Mouse (Mus musculus): ENCODE data around the gene Fpgs.
A peak's percentile ranks its signal among the peaks of the same experiment; 100 is the strongest.

Gene Fpgs

DNA sequence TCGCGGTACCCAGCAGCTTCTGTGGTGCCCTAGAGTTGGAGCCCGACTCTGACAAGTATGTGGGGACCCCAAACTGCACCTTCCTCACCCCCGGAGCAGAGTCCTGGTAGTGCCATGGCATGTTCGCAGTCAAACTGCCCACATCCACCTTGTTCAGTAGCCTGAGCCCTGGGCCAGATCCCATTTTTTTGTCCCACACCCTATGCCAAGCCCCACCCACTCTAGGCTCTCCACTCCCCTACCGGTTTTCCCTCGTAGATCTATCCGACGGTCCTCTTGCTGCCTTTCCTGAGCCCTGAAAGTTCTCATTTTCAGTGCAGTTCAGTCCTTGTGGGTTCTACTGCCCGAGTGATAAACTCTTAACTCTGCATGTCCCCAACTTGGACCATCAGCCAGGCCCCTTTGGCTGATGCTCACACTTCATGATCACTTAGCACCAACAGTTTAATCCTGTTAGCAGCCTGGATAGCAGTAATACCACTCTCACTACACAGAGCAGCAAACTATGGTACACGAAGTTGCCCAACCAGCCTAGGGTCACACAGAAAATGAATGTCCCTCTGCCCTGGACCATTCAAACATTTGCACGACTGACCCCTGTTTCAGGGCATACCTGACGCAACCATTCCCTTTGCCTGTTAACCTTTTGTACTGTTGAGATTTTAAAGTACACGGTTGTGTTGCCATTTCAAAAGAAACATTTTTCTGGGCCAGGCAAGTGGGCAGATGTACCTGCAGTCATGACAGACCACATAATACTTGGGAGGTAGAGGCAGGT, 2.8 kb downstream of the Fpgs start:
- DNase-seq (ENCODE audit: low spot score in 2 of 2): no peak

DNA sequence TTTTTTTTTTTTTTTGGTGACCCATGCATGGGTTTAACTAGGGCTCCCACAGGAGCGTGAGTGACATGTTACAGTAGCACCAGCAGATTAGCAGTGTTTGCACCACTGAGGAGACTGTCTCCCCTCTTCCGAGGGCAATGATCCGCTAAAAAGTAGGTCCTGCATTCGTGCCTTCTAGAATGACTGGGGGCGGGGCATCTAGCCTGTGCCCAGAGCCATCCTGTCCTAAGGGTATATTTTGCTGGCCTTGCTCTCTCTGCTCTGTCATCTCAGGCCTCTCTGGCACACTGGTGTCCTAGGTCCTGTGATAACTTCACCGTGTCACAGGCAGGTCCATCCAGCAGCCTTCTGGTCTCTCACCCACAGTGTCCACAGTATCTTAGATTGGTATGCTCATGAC, 4.3 kb downstream of the Fpgs start:
- no peak for DNase-seq (ENCODE audit: low spot score in 2 of 2)

DNA sequence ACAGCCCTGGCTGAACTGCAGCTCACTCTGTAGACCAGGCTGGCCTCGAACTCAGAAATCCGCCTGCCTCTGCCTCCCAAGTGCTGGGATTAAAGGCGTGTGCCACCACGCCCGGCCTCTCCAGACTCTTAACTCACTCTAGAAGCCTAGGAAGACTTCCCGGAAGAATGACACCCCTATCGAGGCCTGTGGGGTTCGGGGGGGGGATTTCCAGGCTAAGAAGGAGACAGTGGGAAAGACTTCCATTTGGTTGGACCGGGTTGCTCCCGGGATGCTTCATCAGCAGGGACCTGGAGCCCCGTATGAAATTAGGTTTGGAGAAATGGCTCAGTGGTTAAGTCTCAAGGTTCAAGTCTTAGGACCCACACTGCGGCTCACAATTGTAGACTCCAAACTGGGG, 9.3 kb downstream of the Fpgs start:
- no peak for DNase-seq (ENCODE audit: low spot score in 2 of 2)

DNA sequence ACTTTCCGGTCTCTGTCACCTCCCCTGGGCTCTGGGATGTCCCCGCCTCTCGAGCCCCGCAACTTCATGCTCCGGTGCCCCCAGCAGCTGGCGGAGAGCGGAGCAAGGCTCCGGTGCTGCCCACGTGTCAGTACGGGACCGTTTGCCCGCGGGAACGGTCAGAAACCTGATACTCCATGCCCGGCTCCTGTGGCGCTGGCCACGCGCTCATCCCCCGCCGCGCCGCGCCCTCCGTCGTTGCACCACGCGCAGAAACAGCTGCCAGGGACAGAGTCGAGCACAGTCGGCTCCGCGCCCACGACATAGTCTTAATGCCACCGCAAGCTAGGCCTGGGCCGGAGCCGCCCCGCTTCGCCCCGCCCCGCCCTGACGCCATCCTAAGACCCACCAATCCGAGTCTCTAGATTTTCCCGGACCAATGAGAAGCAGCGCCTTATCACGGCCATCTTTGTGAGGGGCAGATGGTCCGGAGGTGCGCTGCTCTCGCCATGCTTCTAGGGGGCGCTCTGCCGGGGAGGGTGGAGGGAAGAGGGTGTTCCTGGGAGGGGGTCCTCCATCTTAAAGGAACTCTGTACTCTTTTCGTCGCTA, 10.0 kb downstream of the Fpgs start:
- peak; percentile 94 to 96 for DNase-seq (ENCODE audit: low spot score in 2 of 2)

DNA sequence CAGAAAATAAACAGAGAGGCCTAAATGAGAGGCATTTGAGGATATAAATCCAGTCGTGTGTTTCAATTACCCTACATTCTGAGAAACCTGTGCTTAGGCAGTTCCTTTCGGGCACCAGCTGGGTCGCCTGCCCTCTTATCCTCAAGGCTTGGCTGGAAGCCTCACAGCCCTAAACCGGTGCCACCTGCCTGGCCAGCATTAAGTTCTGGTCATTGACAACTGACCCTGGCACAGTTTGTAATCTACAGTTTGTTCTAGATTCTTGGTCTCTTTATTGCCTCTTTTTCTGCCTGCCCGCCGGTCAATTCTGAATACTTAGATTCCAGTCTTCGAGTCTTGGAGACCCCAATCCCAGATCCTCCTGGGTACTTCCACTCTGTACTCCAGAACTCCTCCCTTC, 10.7 kb downstream of the Fpgs start:
- no peak for DNase-seq (ENCODE audit: low spot score in 2 of 2)

DNA sequence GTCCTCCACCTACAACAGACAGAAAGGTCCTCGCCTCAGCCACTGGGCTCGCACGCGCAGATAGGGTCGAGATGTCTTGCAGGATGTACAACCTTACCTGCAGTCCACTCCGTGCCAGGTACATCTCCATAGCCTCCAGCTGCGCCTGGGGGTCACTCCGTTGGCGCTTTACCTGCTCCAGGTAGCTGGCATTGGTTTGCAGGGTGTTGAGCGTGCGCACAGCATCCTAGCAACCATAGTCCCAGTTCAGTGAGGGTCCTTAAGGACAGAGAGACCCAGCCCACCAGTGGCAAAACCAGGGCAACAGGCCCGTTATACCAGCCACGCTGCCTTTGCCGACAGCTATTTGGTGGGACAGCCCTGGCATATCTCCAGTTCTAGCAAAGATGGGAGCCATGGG, 11.4 kb downstream of the Fpgs start:
- no peak for DNase-seq (ENCODE audit: low spot score in 2 of 2)

DNA sequence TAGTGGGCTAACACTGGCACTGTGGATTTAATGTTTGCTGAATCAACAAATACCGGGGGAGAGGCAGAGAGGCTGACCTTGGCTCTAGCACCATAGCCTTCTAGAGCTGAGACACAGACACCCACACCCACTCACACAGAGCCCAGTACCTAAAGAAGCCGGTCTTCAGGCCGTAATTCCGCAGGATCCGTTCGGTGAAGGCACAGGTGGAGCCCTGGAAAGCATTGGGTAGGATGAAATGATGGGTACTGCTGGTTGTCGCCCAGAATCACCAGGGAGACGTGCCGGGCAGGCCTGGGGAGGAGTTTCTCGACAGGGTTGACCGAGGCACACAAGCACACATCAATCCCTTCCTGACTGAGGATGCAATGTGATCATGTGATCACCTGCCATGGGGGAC, 12.9 kb downstream of the Fpgs start:
- DNase-seq (ENCODE audit: low spot score in 2 of 2): no peak

DNA sequence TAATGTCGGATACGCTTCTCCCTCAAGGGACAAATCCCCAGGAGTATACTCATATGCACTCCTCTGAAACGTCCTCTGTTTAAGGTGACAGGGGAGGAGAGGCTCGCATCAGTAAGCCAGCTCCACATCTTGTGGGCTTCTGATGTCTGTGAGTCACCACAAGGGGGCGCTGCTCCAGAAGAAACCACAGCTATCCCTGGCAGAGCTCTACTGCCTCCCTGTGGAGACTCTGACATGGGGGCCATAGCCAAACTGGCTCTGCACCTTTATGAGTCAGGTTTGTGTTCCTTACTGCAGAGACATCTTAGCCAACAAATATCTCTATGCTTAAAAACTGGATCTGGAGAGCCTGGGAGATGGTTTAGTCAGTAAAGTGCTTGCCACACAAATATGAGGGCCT, 14.5 kb downstream of the Fpgs start:
- peak in 1 of 2 experiments; percentile 93 for DNase-seq (ENCODE audit: low spot score in 2 of 2)

DNA sequence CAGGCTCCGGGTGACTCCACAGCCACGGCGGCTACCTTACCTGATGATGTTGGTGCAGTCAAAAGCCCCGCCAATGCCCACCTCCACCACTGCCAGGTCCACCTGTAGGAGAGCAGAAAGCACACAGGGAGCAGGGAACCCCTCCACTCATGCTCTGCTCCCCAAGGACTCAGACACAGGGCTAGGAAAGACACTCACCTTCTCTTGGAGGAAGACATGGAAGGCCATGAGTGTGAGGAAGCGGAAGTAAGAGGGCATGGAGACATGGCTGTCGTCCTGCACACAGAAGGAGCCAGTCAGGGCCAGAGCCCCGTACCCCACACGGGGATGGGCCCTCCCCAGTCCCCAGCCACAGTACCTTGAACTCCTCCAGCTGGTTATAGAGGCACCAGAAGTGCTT, 16.4 kb downstream of the Fpgs start:
- no peak for DNase-seq (ENCODE audit: low spot score in 2 of 2)

DNA sequence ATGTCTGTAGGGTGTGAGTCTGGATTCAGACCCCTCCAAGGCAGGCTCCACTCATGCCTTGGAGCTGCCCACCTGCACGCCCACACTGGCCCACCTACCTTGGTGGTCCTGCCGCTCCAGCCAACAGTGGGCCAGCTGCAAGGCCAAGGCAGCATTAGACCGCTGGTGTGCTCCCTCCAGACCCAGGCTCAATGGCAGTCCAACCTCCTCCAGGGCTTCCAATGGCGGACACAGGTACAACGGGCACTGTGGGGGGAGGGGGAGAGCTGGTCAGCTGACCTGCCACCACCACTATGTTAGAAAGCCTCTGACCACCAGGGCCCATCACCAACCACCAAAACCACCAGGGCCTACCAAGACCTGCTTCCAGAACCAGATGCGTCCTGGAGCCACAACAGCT, 17.3 kb downstream of the Fpgs start:
- no peak for DNase-seq (ENCODE audit: low spot score in 2 of 2)

DNA sequence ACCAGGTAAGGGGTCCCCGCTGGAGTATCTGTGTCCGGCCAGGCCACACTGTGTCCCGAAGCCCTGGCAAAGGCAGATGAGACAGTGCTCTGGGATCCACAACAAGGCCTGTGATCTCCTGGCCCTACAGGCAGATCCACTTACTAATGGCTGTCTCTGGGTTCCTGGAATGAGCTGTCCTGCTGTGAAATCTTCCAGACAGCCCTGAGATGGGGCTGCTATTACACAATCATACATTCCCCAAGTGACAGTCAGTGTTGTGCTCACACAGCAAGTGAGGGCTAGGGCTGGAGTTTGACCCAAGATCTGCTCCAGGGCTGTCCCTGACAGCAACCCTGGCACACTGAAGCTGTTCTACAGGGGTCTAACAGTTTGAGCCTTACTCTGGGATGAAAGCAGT, 18.1 kb downstream of the Fpgs start:
- no peak for DNase-seq (ENCODE audit: low spot score in 2 of 2)

DNA sequence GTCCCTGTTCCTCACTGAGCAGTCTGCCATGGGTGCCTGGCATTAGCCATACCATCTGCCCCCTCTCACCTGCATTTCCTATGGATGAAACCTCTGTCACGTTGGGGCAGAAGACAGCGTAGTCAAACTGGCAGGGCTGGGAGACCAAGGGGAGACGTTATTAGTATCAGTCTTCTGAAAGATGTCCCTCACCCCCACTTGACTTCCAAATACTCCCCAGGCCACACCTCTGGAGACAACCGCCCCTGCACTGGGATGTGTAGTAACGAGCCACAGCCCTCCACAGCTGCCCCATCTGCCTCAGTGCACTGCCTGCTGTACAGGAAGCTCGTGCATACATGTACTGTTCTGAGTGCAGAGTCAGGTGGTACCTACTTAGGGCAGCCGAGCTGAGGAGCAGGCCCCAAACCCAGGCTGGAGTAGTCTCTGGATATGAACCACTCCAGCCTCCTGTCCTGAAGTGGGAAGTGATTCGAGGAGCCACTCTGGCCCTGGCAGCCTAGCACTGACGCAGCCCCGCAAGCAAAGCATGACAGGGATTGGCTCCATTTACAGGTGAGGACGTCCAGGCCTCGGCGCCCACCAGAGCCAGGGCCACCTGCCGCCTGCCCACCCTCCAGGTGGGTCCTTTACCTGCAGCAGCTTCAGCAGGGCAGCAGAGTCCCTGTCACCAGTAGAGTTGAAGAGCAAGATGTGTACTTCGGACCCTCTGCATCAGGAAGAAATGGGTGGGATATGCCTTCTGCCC, 19.1 kb downstream of the Fpgs start:
- no peak for DNase-seq (ENCODE audit: low spot score in 2 of 2)

DNA sequence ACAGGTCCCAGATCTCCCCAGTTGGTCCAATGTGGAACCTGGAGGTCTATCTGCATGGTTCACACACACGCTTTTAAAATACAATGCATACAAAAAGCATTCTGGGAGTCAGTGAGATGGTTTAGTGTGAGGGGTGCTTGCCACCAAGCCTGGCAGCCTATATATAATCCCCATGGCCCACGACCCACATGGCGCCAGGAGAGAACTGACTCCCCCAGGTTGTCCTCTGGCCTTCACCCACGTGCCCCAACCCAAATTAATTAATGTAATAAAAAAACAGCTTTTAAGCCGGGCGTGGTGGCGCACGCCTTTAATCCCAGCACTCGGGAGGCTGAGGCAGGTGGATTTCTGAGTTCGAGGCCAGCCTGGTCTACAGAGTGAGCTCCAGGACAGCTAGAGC, 20.2 kb downstream of the Fpgs start:
- DNase-seq (ENCODE audit: low spot score in 2 of 2): no peak

DNA sequence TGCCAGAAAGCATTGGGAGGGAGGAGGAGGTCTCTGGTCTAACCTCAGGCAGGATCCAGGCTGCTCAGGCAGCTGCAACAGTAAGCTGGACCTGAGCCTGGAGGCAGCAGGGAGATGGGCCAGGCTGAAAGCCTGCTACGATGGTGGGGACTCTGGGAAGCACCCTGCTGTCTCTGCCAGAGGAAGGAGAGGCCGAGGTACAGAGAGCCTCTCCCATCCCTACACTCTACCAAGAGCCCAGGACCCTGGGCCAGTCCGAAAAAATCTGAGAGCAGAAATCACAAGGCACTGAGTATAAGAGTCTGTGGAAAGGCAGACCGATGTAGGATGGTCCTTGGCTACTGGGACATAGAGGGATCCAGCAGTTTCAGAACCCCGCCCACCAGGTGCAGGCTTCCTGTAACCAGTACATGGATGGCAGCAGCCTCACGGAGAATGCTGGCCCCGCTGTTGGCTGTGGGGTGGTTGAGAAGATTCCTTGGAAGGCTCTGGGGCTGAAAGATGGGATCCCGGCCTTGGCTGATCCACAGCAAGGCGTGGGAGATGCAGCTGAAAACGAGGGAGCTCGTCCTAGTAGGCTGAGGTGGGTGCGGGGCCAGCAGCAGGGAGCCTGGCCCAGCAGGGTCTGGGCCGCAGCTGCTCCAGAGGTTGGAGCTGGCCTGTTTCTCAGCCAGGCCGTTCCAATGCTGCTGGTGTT, 21.1 kb downstream of the Fpgs start:
- no peak for DNase-seq (ENCODE audit: low spot score in 2 of 2)

DNA sequence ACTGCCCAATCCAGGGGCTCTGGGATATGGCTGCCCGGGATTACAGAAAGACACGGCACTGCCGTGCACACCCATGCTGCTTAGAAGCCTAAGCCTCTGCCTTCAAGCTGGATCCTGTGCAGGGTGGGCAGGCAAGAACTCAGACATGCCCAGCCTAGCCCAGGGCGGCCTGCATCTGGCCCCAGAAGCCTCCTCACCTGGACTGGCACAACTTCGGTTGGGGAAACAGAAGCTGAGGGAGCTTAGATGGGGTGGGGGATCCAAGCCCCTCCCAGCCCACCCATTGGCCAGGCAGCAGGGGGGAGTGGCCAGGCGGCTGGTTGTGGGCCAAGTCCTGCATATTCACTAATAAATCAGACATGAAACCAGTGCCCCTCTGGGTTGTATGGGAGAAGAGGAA, 22.2 kb downstream of the Fpgs start:
- DNase-seq (ENCODE audit: low spot score in 2 of 2): no peak

DNA sequence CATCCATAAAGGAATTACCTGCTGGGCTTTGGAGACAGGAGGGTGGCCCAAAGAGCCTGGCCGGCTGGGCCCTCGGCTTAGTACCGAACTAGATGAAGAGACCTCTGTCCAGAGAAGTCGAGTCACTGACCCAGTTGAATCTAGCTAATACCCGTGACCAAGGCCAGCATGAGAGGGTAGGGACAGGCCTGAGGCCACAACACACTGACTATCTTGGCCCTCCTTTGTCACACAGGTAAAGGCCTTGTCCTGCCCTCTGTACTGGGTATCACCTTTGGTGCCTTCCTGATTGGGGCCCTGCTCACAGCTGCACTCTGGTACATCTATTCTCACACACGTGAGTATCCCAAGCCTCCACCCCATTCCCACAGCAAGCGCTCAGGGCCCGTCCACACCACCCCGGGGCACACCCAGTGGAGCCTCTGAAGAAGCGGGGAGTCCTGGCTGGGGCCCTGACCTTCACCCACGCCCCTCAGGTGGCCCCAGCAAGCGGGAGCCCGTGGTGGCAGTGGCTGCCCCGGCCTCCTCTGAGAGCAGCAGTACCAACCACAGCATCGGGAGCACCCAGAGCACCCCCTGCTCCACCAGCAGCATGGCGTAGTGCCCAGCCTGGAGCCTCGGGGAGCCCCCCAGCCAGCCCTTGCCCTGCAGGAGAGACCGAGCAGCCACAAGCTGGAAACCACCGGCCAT, 22.8 kb downstream of the Fpgs start:
- DNase-seq (ENCODE audit: low spot score in 2 of 2): no peak

DNA sequence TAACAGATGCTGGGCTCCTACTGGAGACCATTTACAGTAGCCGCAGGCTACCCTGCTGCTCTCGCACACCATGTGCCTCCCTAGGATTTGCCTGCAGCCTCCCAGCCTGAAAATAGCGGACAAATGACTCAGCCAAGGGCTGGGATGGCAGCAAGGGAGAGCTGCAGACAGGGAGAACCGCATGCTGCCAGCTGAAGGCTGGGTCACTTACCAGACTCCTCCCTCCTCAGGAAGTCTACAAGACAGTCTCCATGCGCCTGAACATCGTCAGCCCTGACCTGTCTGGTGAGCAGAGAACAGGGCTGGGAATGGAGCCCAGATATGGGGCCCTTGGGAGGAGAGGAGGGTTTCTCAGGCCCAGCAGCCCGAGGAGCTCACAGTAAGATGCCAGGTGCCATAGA, 23.9 kb downstream of the Fpgs start:
- peak; percentile 48 to 68 for DNase-seq (ENCODE audit: low spot score in 2 of 2)

DNA sequence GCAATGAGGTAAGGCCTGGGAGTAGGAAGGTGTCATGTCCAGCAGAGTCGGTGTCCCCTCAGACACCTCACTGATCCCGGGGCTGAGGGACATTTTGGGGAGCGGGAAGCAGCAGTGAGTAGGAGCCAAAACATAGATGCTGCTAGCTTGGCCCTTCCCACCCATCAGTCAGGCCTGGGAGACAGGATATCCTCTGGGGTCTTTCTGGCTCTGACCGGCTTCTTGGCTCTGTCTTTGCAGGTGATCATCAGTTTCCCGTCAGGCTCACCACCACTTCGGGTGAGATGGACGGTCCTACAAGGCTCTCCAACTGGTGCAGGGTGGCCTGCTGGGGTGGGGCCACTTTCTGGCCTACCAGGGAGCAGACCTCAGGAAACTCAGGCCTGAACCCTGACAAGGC, 26.3 kb downstream of the Fpgs start:
- DNase-seq (ENCODE audit: low spot score in 2 of 2): no peak

DNA sequence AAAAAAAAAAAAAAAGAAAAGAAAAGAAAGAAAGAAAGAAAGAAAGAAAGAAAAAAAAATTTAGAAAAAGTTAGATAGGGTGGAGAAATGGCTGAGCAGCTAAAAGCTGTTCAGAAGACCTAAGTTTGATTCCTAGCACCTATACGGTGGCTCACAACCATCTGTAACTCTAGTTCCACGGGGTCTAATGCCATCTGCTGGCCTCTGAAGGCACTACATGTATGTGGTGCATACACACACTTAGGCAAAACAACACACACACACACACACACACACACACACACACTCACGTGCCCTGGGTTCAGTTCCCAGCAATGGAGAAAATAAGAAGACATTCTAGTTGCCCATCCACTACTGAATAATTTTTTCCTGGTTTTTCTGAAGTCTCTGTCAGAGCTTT, 27.1 kb downstream of the Fpgs start:
- no peak for DNase-seq (ENCODE audit: low spot score in 2 of 2)

DNA sequence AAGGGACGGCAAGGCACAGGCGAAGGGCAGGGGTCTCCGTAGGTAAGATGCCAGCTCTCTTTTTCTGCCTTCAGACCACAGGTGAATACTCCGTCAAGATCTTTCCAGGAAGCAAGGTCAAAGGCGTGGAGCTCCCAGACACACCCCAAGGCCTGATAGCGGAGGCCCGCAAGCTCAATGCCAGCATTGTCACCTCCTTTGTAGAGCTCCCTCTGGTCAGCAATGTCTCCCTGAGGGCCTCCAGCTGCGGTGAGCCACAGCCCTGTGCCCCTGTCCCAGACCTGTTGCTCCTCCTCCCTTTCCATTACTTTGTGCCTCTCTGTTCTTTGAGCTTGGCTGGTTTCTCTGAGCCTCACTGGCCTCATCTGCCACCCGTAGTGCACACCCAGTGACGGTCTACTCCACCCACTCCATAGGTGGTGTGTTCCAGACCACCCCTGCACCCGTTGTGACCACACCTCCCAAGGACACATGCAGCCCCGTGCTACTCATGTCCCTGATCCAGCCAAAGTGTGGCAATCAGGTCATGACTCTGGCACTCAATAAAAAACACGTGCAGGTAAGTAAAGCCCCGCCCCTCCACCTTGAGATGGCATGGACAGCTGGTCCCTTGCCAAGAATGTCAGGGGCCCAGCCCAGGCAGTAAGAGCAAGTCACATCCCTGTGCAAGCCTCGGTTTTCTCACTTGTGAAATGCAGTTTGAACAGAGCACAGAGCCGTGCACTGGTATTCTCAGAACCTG, 30.6 kb downstream of the Fpgs start:
- DNase-seq (ENCODE audit: low spot score in 2 of 2): no peak

DNA sequence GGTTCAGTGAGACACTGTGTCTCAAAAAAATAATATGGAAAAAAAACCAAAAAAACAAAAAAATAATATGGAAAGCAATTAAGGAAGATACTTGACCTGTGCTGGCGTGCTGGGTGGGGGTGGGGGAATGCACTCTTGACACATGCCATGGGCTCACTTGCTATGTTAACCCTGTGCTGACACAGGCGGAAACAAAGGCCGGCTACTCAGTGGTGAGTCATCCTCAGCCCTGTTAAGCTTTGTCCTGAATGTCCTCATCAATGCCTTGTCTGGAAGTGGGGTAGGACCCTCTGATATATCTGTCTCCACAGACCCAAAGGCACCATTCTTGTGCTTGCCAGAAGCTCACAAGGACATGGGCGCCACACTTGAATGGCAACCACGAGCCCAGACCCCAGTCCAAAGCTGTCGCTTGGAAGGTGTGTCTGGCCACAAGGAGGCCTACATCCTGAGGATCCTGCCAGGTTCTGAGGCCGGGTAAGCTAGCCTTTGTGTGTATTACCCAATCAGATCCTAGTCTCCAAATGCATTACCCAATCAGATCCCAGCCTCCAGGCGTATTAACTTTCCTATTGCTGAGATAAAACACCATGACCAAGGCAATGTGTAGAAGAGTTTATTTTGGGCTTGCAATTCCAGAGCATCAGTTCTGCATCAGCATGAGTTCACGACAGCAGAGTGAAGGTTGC, 31.9 kb downstream of the Fpgs start:
- no peak for DNase-seq (ENCODE audit: low spot score in 2 of 2)

Measured in left cerebral cortex, adult 9 months (tissue).